Mouse (Mus musculus) kidney, postnatal 4 days (tissue): ENCODE measurements around the gene Nat9.

Experiments
- DNase-seq, 2 experiments: peaks; one replicate each; pipeline ENCODE4 v3.0.0; 2021; ENCODE audit warnings: mixed read lengths in 2 of 2

The Nat9 gene

GRCm38 (mm10) chr11:115212116-115212515 lies 24.5 kb upstream of the Nat9 start:
- no peak for DNase-seq

DNA sequence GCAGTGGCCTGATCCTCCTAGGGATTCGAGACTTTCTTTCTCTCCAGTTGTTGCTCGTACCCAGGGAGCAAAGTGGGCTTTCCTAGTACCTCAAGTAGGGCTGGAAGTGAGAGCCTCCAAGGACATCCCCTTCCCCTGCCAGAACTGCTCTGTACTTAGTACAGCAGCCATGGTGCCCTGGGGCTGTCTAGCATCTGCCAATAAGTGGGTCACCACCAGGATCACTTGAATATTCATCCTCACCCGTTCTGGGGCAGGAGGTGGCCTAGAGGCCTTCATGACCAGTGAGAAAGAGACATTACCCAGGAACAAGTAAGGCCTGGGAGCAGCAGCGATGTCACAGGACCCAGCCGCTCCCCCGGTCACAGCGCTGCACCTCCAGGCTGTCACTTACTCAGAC lies 22.3 kb upstream of the Nat9 start:
- DNase-seq = no peak

DNA sequence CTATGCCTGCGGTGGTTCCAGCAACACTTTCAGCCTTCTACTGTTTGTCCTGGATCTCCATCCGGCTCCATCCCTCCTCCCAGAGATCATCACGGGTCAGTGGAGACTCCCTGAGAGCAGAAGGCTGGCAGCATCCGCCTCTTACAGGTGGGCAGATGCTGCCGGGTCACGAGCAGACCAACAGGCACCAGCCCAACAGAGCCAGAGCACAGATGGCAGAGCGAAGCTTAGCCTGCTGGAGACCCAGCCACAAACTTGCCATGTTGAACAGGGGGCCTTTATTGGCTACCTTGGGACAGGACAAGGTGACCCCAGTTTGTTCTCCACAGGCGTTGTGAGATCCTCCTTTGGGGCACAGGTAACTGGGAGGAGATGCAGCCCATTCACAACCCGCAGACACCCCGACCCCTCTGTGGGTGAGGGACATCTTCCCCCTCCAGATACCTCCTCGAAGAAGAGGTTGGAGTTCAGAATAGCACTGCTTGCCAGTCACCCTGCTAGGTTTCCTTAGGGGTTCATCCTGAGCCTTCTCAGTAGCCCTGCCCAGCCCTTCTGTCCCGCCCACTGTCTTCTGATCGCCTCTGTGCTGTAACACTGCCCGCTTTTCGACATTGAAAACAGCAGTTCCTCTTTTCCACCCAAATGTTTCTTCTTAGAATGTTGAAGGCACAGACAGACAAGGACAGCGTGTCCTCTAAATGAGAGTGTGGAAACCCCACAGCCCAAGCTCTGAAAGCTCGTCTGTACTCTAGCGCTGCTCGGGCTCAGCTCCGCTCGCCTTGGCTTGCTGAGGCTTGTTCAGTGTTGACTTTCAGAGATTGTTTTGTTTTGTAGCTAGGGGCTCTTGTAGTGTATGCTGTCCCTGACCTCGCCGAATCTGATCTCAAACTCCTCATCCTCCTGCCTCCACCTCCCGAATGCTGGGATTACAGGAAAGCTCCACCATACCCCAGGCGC lies 21.4 kb upstream of the Nat9 start:
- DNase-seq = no peak

DNA sequence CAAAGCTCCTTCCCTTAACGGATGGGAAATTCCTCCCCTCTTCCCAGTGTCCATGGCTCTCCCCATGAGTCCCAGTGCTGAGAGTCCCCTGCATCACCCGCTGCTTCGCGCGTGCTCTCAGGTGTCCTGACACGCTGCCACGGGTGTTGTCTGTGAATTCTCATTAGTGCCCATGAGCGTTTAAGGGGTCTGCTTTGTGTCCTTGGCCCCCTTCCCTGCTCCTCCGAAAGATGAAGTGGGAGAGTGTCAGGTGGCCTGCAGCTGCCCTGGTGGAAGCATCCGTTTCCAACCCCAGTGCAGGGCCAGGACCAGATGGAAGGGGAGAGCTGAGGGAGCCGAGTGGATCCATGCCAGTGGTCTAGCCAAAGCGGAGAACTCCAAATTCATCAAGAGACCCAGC lies 20.5 kb upstream of the Nat9 start:
- DNase-seq = no peak

- no peak for DNase-seq
These were observed 15.1 kb upstream of the Nat9 start for GRCm38 (mm10) chr11:115202756-115203155.

DNA sequence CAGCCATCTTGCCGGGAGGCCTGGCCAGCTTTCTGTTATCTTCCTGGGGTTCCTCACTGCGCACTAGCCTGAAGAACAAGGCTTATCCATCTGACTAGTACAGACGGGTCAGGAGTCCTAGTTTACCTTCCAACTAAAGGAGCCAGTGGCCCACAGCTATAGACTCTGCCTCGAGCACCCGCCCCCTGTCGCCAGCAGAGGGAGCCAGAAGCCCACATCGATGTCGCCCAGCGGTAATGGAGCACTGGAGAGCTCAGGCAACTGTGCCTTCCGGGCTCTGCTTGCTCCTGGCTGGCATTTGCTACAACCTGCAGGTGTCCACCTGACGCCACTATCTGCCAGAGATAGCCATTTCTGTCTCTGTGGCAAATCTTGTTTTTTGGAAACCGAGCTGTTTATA lies 14.7 kb upstream of the Nat9 start:
- peak; percentile 87 to 90 for DNase-seq

DNA sequence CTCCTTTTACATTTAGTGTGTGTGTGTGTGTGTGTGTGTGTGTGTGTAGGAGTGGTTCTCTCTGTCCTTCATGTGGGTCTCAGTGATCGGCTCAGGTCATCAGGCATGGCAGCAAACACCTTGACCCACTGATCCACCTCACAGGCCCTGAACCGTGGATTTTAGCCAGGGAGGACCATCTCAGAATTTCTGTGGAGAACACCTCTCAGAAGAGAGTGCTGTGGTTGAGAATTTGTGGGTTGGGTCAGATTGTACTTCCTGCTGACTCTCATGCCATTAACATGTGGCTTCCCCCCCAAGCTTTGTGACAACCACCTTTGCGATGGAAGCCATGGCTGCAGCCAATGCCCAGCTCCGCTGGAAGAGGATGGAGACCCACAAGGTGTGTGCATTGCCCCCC lies 12.9 kb upstream of the Nat9 start:
- DNase-seq = no peak

- DNase-seq = no peak
These were observed 11.3 kb upstream of the Nat9 start for GRCm38 (mm10) chr11:115198932-115199384.

GRCm38 (mm10) chr11:115197558-115197957 lies 9.9 kb upstream of the Nat9 start:
- no peak for DNase-seq

DNA sequence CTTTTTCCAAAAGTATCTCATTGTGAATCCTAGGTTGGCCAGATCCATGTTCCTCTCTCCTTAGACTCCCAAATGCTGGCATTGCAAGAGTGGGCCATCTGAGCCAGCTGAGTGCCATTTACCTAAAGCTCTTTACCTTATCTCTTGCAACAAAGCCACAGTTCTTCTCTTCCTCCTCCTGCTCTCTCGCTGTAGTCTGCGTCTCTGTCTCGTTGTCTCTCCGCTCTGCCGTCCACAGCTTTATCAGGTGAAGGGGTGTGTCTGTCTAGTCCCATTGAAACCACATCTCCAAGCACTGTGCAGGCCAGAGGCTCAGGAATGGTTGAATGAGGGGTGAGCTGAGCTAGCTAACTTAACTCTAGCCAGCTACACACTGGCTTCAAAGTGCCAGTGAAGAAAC lies 8.3 kb upstream of the Nat9 start:
- DNase-seq = no peak

DNA sequence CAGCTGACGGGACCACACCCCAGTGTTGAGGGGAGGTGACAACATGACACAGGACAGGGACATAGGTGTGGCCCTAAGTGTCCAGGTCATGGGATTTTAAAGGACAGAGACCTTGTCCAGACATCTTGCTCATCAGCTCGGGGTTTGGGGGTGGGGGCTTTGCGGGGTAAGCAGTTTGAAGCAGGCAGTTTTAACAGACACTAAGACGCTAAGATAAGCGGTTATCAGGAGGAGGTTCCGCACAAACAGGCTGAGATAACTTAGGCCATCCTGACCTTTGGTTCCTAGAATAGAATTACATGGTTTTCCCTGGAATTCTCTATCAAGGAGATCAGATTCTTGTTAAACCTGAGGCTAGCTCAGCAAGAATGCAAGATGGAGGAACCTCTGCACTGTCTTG lies 7.0 kb upstream of the Nat9 start:
- DNase-seq = no peak

GRCm38 (mm10) chr11:115192180-115192579 lies 4.5 kb upstream of the Nat9 start:
- peak; percentile 68 to 80 for DNase-seq

DNA sequence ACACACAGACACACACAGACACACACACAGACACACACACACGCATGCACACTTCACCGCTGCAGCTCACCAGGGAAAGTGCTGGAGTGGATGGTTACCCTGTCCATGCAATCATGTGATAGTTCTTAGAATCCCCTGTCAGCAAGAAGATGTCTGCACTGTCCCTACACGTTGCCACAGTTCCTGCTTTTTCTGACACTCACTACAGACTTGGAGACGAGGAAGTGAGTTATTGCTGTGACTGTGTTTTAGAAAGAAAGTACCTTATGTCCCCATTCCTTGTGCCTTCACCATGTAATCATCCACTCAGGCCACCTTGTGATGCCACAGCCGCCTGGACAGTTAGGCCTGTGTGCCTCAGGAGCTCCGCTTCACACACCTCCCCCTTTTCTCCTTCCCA lies 1.6 kb upstream of the Nat9 start:
- no peak for DNase-seq

DNA sequence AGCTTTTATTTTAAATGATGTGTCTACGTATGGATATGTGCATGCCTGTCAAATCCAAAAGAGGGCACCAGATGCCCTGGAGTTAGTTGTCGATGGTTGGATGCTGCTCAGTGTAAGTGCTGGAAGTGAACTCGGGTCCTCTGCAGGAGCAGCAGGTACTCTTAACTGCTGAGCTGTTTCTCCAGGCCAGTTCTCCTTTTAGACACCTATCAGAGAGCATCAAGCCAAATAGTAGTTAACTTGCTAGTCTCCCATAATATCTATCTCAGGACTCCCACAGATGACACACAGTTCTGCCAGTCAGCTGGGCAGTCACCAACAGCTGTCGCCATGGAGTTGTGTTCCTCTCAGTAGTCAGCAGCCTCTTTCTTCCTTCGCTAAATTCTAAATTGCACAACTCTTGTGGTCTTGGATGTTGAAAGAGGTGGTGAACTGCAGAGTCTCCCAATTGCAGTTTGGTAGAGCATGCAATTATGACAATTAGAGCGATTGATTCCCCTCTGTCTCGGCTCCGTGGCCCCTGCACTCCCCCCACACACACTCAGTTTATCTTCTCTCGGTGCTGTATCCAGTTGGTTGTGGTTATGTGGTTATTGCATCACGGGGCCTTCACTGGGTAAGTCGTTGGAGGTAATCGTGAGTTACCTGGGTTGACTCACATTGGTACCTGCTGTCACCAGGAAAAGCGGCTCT lies 1.0 kb upstream of the Nat9 start:
- no peak for DNase-seq

DNA sequence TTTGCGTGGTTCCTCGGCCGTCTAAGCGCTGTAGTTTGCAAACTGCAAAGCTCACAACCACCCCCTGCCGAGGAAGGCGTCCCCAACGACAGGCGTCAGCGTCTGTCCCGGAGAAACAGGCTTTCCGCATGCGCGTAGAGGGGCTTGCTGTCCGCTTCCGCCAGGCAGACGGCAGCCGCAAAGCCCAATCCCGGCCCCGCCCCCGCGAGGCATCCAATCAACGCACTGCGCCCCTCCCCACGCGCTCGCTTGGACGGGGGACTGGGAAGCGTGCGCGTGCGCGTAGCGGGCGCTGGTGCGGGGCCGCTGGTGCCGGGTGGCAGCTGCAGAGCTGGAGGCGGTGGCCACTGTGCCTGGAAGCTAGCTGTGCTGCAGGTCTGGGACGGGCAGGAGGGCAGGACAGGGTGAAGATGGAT lies 427 bp downstream of the Nat9 start, which contains the start of gene Tmem104:
Gene Tmem104, plus strand, starts transcription at position 264 of the 416 bp plus-strand sequence.
- peak; percentile 100 for DNase-seq

- DNase-seq = no peak
These were observed 2.7 kb downstream of the Nat9 start for GRCm38 (mm10) chr11:115184973-115185372.

- peak; percentile 92 to 93 for DNase-seq
These were observed 5.6 kb downstream of the Nat9 start for GRCm38 (mm10) chr11:115181913-115182638.

GRCm38 (mm10) chr11:115179881-115180280 lies 7.8 kb downstream of the Nat9 start:
- no peak for DNase-seq

DNA sequence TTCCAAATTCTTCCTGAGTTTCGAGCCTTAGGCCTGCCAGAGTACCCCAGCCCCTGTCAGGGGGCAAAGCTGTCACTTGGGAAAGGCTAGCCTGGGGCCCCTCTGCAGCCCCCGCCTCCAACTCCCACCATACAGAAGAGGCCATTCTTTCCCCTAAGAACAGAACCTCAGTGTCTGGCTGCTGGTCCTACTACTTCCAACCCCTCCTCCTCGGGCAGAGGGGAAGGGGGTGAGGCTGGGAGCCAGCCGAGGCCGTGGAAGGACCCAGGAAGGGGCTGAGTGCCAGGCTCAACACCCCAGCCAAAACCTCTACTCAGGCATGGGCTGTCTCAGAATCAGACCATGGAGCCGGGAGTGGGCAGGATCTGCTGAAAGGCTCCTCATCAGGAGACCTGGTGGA lies 8.5 kb downstream of the Nat9 start:
- no peak for DNase-seq

DNA sequence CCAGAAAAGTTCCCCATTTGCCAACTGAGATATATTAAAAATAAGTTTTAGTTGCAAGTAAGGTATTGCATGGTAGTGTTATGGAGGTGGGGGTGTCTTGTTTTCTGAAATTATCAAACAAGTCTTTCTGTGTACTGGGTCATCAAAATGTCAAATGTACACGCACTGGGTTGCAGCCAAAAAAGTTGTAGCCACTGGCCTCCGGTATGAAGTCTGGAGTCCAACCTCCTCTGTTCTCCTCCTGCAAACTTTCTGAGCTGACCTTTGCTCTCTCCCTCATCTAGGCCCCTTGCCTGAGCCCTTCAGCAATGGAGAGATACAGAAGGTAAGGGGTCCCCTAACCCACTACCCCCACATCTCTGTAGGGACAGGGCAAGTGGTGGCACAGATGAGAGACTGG lies 8.9 kb downstream of the Nat9 start:
- no peak for DNase-seq

DNA sequence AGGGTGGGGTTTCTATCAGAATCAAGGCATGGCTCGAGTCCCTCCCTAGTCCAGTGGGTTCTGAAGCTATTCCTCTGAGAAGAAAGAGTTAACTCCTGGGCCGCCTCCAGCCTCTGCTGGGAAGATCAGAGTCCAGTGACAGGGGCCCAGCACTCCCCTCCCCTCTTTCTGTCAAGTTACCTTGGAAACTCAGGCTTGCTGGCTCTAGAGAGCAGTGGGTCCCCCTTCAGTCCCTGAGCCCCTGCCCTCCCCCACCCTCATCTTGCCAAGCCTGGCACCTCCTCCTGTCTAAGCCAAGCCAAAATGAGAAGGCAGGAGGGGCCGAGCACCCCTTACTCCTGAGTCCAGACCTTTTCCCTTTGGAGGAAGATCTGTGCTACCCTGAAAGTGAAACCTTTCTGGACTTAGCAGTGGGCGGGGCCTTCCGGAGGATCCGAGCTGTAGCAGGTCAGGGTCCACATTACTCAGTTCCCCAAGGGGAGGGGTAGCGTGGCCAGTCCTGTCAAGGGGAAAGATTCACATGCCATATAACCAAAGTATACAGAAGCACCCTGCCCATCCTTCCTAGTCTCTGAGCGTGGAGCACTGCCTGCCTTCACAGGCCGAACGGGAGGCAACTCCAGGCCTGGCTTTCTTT lies 10.0 kb downstream of the Nat9 start:
- DNase-seq = peak; percentile 68 to 82

DNA sequence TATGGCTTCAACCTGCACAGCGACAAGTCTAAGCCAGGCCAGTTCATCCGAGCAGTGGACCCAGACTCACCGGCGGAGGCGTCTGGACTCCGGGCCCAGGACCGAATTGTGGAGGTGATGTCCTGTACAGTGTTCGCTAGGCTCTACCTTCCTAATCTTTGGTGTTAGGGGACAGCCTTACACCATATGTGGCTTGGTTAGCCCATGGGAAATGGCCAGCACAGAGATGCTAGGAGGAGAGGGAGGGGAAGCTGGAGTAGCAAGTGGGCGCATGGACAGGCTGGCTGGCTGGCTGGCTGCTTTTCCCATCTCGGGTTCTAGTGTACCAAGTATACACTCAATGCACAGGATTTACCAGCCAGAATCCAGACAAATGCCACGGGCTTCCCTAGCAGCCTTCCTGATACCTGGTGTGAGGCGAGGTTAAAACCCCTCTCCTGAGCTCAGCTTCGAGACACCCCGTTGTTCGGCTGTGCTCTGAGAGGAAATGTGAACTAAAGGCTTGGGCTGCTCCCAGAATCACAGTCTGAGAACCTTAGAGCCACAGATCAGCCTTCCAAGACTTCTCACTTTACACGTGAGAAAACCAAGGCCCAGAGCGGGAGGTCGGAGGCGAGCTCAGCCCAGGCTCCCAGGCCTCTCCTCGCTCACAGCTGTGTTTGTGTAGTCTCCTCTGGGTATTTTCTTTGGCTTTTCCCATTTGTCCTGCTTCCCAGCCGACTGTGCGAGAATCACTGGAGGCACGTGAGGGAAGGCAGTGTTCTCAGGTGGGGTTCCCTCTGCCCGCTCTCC lies 11.1 kb downstream of the Nat9 start:
- peak in 1 of 2 experiments; percentile 47 for DNase-seq
